Mouse (Mus musculus) intestine, embryonic 15.5 days (tissue): ENCODE measurements at regions not wholly inside any gene's neighbourhood (a gene's known extent, or its start where the extent isn't known, plus 50 kb on each side); places are given as distances from the start of the nearest gene placed in this dataset.
A peak's percentile ranks its signal among the peaks of the same experiment; 100 is the strongest.
"Not testable (repeated sequence)": the region's sequence is repeated elsewhere in the genome, so short reads cannot be mapped to it uniquely, and the experiment has no call there.

ENCODE experiments used
- ATAC-seq: fragments of 200-750 bp; cut with Nextera tagmentation; 2 replicates; pipeline ENCODE4 v1.8.0; 2017; ENCODE audit warnings: moderate TSS enrichment, moderate library complexity
- H3K27ac ChIP-seq: fragments of 300-500 bp; sonication (generic); 2 replicates; pipeline ENCODE4 v1.5.1; 2015; ENCODE audit warnings: mild to moderate bottlenecking, inconsistent platforms
- H3K27me3 ChIP-seq: fragments of 300-500 bp; sonication (generic); replicated peaks from 2 replicates; pipeline ENCODE4 v1.6.1; 2015; ENCODE audit warnings: inconsistent platforms
- H3K36me3 ChIP-seq: fragments of 300-500 bp; sonication (generic); 2 replicates; pipeline ENCODE4 v1.6.1; 2015; ENCODE audit warnings: inconsistent platforms
- H3K4me1 ChIP-seq: fragments of 300-500 bp; sonication (generic); replicated peaks from 2 replicates; pipeline ENCODE4 v1.6.1; 2015; ENCODE audit warnings: inconsistent platforms
- H3K4me2 ChIP-seq: fragments of 300-500 bp; sonication (generic); replicated peaks from 2 replicates; pipeline ENCODE4 v1.6.1; 2015; ENCODE audit warnings: mild to moderate bottlenecking, inconsistent platforms
- H3K4me3 ChIP-seq: fragments of 300-500 bp; sonication (generic); replicated peaks from 2 replicates; pipeline ENCODE4 v1.5.1; 2015; ENCODE audit warnings: inconsistent platforms
- H3K9ac ChIP-seq: fragments of 300-500 bp; sonication (generic); 2 replicates; pipeline ENCODE4 v1.6.1; 2015; ENCODE audit warnings: inconsistent platforms
- H3K9me3 ChIP-seq: fragments of 300-500 bp; sonication (generic); 2 replicates; pipeline ENCODE4 v1.6.1; 2016; ENCODE audit warnings: inconsistent platforms
- WGBS: fragments of 180-500 bp; shearing (Covaris S2); methylation state at CpG from one replicate; pipeline ENCODE4 v1.1.7; 2015; 5-methylcytosine and 5-hydroxymethylcytosine counted together

GRCm38 (mm10) chr5:149857019-149857418, 161.5 kb upstream of the Rxfp2 start:
- Histone ChIP-seq H3K27me3 (no peaks in the 10 kb centered on the region), H3K9me3 (no peaks in the 10 kb centered on the region), H3K27ac (no peak overlapping the region), H3K9ac (no peak overlapping the region), H3K4me3 (no peak overlapping the region), H3K4me2 (no peak overlapping the region), H3K4me1 (0 out of 2 replicates have a peak, but pooled peaks cover 2% of the 10 kb centered on the region), H3K36me3 (no peaks in the 10 kb centered on the region)
- no peak for ATAC-seq
- 80% methylated on average over 1 of the region's 1 CpGs for WGBS

- Histone ChIP-seq H3K9me3 (no peaks in the 10 kb centered on the region), H3K4me2 (no peak overlapping the region), H3K36me3 (no peaks in the 10 kb centered on the region), H3K4me3 (no peak overlapping the region), H3K4me1 (no peaks in the 10 kb centered on the region), H3K27ac (no peak overlapping the region), H3K9ac (no peak overlapping the region), H3K27me3 (no peaks in the 10 kb centered on the region)
- WGBS, result 44% methylated on average over 4 of the region's 4 CpGs
- ATAC-seq, result peak; percentile 63
Observed at GRCm38 (mm10) chr5:149861489-149861962, 156.9 kb upstream of the Rxfp2 start.

GRCm38 (mm10) chr5:149867926-149868325, 150.5 kb upstream of the Rxfp2 start:
- Histone ChIP-seq H3K27me3 (no peaks in the 10 kb centered on the region), H3K4me2 (no peak overlapping the region), H3K9ac (no peak overlapping the region), H3K4me3 (no peak overlapping the region), H3K27ac (no peak overlapping the region), H3K36me3 (no peaks in the 10 kb centered on the region), H3K9me3 (no peaks in the 10 kb centered on the region), H3K4me1 (0 out of 2 replicates have a peak, but pooled peaks cover 2% of the 10 kb centered on the region)
- no peak for ATAC-seq
- WGBS, result 23% methylated on average over 7 of the region's 7 CpGs

- no peak overlapping the region for H3K4me3 ChIP-seq
- H3K36me3 ChIP-seq, result no peaks in the 10 kb centered on the region
- no peak overlapping the region for H3K9ac ChIP-seq
- ATAC-seq, result no peak
- no peak overlapping the region for H3K4me2 ChIP-seq
- WGBS, result 73% methylated on average over 5 of the region's 5 CpGs
- no peaks in the 10 kb centered on the region for H3K27me3 ChIP-seq
- 0 out of 2 replicates have a peak, but pooled peaks cover 2% of the 10 kb centered on the region for H3K4me1 ChIP-seq
- no peaks in the 10 kb centered on the region for H3K9me3 ChIP-seq
- no peak overlapping the region for H3K27ac ChIP-seq
Observed at GRCm38 (mm10) chr5:149869441-149869840, 149.0 kb upstream of the Rxfp2 start.

GRCm38 (mm10) chr5:149870596-149870995, 147.9 kb upstream of the Rxfp2 start:
- 77% methylated on average over 2 of the region's 2 CpGs for WGBS
- ATAC-seq, result no peak

GRCm38 (mm10) chr5:149871521-149871920, 147.0 kb upstream of the Rxfp2 start:
- Histone ChIP-seq H3K27me3 (no peaks in the 10 kb centered on the region), H3K36me3 (no peaks in the 10 kb centered on the region), H3K4me1 (0 out of 2 replicates have a peak, but pooled peaks cover 2% of the 10 kb centered on the region), H3K4me2 (no peak overlapping the region), H3K4me3 (no peak overlapping the region), H3K9ac (no peak overlapping the region), H3K9me3 (no peaks in the 10 kb centered on the region), H3K27ac (no peak overlapping the region)
- no peak for ATAC-seq
- WGBS, result 15% methylated on average over 2 of the region's 2 CpGs

More at GRCm38 (mm10) chr5:149870596-149870995, 147.9 kb upstream of the Rxfp2 start:
- Histone ChIP-seq H3K4me3 (no peak overlapping the region), H3K9ac (no peak overlapping the region), H3K4me2 (no peak overlapping the region), H3K9me3 (no peaks in the 10 kb centered on the region), H3K27me3 (no peaks in the 10 kb centered on the region), H3K27ac (no peak overlapping the region), H3K36me3 (no peaks in the 10 kb centered on the region), H3K4me1 (0 out of 2 replicates have a peak, but pooled peaks cover 2% of the 10 kb centered on the region)

GRCm38 (mm10) chr5:149873482-149874002, 144.9 kb upstream of the Rxfp2 start:
- no peaks in the 10 kb centered on the region for H3K27me3 ChIP-seq
- no peaks in the 10 kb centered on the region for H3K9me3 ChIP-seq
- no peaks in the 10 kb centered on the region for H3K36me3 ChIP-seq
- peak; percentile 63 for ATAC-seq
- H3K27ac ChIP-seq, result no peak overlapping the region
- H3K9ac ChIP-seq, result no peak overlapping the region
- peak overlapping the region; percentile 38; the same call in 1 of the 2 replicates for H3K4me2 ChIP-seq
- 27% methylated on average over 9 of the region's 9 CpGs for WGBS
- no peaks in the 10 kb centered on the region for H3K4me1 ChIP-seq
- no peak overlapping the region for H3K4me3 ChIP-seq

GRCm38 (mm10) chr5:149874342-149874741, 144.1 kb upstream of the Rxfp2 start:
- H3K4me3 ChIP-seq, result no peak overlapping the region
- no peak for ATAC-seq
- 80% methylated on average over 2 of the region's 2 CpGs for WGBS

GRCm38 (mm10) chr5:149892453-149892852, 126.0 kb upstream of the Rxfp2 start:
- not testable (repeated sequence) for H3K4me2 ChIP-seq, H3K9me3 ChIP-seq, H3K27me3 ChIP-seq, H3K4me1 ChIP-seq, H3K27ac ChIP-seq, H3K9ac ChIP-seq, H3K36me3 ChIP-seq, H3K4me3 ChIP-seq, ATAC-seq

More at GRCm38 (mm10) chr5:149874342-149874741, 144.1 kb upstream of the Rxfp2 start:
- H3K9ac ChIP-seq, result no peak overlapping the region
- H3K4me1 ChIP-seq, result no peaks in the 10 kb centered on the region
- H3K4me2 ChIP-seq, result no peak overlapping the region
- H3K9me3 ChIP-seq, result no peaks in the 10 kb centered on the region
- no peaks in the 10 kb centered on the region for H3K27me3 ChIP-seq
- H3K36me3 ChIP-seq, result no peaks in the 10 kb centered on the region
- no peak overlapping the region for H3K27ac ChIP-seq

- Histone ChIP-seq H3K27me3 (no peaks in the 10 kb centered on the region), H3K27ac (no peak overlapping the region), H3K4me2 (no peak overlapping the region), H3K4me3 (no peak overlapping the region), H3K9me3 (no peaks in the 10 kb centered on the region), H3K9ac (no peak overlapping the region), H3K36me3 (no peaks in the 10 kb centered on the region), H3K4me1 (0 out of 2 replicates have a peak, but pooled peaks cover 5% of the 10 kb centered on the region)
- no peak for ATAC-seq
- 42% methylated on average over 3 of the region's 3 CpGs for WGBS
Observed at GRCm38 (mm10) chr5:149906927-149907326, 111.5 kb upstream of the Rxfp2 start.

GRCm38 (mm10) chr5:149908376-149909078, 109.9 kb upstream of the Rxfp2 start:
- Histone ChIP-seq H3K36me3 (no peaks in the 10 kb centered on the region), H3K4me1 (0 out of 2 replicates have a peak, but pooled peaks cover 5% of the 10 kb centered on the region), H3K4me3 (no peak overlapping the region), H3K4me2 (no peak overlapping the region), H3K27me3 (no peaks in the 10 kb centered on the region), H3K9me3 (no peaks in the 10 kb centered on the region), H3K9ac (no peak overlapping the region), H3K27ac (no peak overlapping the region)
- WGBS, result 62% methylated on average over 4 of the region's 4 CpGs
- no peak for ATAC-seq

GRCm38 (mm10) chr5:149909108-149909739, 109.3 kb upstream of the Rxfp2 start:
- no peaks in the 10 kb centered on the region for H3K27me3 ChIP-seq
- H3K9ac ChIP-seq, result no peak overlapping the region
- no peaks in the 10 kb centered on the region for H3K9me3 ChIP-seq
- no peak overlapping the region for H3K4me3 ChIP-seq
- H3K36me3 ChIP-seq, result no peaks in the 10 kb centered on the region
- 41% methylated on average over 13 of the region's 13 CpGs for WGBS
- H3K4me2 ChIP-seq, result no peak overlapping the region
- ATAC-seq, result no peak
- 0 out of 2 replicates have a peak, but pooled peaks cover 5% of the 10 kb centered on the region for H3K4me1 ChIP-seq
- H3K27ac ChIP-seq, result 0 out of 2 replicates have a peak overlapping the region, but pooled peaks have one; percentile 22
